Mouse (Mus musculus) limb, embryonic 14.5 days (tissue): ENCODE measurements at regions not wholly inside any gene's neighbourhood (a gene's known extent, or its start where the extent isn't known, plus 50 kb on each side); places are given as distances from the start of the nearest gene placed in this dataset.

Source experiments
- ATAC-seq: fragments of 200-750 bp; cut with Nextera tagmentation; 2 replicates; pipeline ENCODE4 v1.8.0; 2017; ENCODE audit warnings: low read depth, moderate number of reproducible peaks, moderate TSS enrichment; ENCODE audit not compliant: low FRiP score
- DNase-seq: peaks from one replicate; pipeline ENCODE4 v3.0.0-alpha.2; 2015; ENCODE audit warnings: low spot score
- H3K27ac ChIP-seq: fragments of 300-500 bp; sonication (generic); replicated peaks from 2 replicates; pipeline ENCODE4 v1.5.1; 2014; ENCODE audit warnings: low read depth, mild to moderate bottlenecking, low read length, moderate library complexity, mixed read lengths
- H3K27me3 ChIP-seq: fragments of 300-500 bp; sonication (generic); 2 replicates; pipeline ENCODE4 v1.6.1; 2014; ENCODE audit warnings: low read length, mixed read lengths; ENCODE audit not compliant: control insufficient read depth, insufficient read depth
- H3K36me3 ChIP-seq: fragments of 300-500 bp; sonication (generic); 2 replicates; pipeline ENCODE4 v1.6.1; 2014; ENCODE audit warnings: mild to moderate bottlenecking, low read length, moderate library complexity, mixed read lengths; ENCODE audit not compliant: control insufficient read depth, insufficient read depth
- H3K4me1 ChIP-seq: fragments of 300-500 bp; sonication (generic); 2 replicates; pipeline ENCODE4 v1.6.1; 2014; ENCODE audit warnings: antibody characterized with exemption, low read length, mixed read lengths; ENCODE audit not compliant: control insufficient read depth, insufficient read depth
- H3K4me2 ChIP-seq: fragments of 300-500 bp; sonication (generic); replicated peaks from 2 replicates; pipeline ENCODE4 v1.6.1; 2014; ENCODE audit warnings: low read depth, mild to moderate bottlenecking, low read length, moderate library complexity; ENCODE audit not compliant: severe bottlenecking
- H3K4me3 ChIP-seq: fragments of 300-500 bp; sonication (generic); replicated peaks from 2 replicates; pipeline ENCODE4 v1.5.1; 2014; ENCODE audit warnings: low read length
- H3K9ac ChIP-seq: fragments of 300-500 bp; sonication (generic); 2 replicates; pipeline ENCODE4 v1.6.1; 2014; ENCODE audit warnings: mild to moderate bottlenecking, low read depth, low read length, moderate library complexity; ENCODE audit not compliant: severe bottlenecking
- H3K9me3 ChIP-seq: fragments of 300-500 bp; sonication (generic); 2 replicates; pipeline ENCODE4 v1.6.1; 2016; ENCODE audit warnings: low read length; ENCODE audit not compliant: control insufficient read depth
- POLR2A ChIP-seq: fragments of 200-500 bp; IDR thresholded peaks from 2 replicates; pipeline ENCODE4 v1.8.0; 2012; ENCODE audit warnings: inconsistent platforms, mild to moderate bottlenecking, moderate library complexity, borderline replicate concordance; ENCODE audit not compliant: insufficient read depth, insufficient read length; ENCODE audit errors: extremely low read depth
- WGBS: fragments of 180-500 bp; shearing (Covaris S2); extraction: QIAGEN DNeasy Blood & Tissue Kit; methylation state at CpG from one replicate; pipeline ENCODE4 v1.1.7; 2014; 5-methylcytosine and 5-hydroxymethylcytosine counted together

- Histone ChIP-seq H3K4me1 (peaks cover 8% of the 10 kb centered on the region; the same call in 1 of the 2 replicates), H3K9me3 (no peaks in the 10 kb centered on the region), H3K27ac (no peak overlapping the region), H3K4me3 (no peak overlapping the region), H3K27me3 (no peaks in the 10 kb centered on the region), H3K36me3 (no peaks in the 10 kb centered on the region), H3K9ac (no peak overlapping the region), H3K4me2 (no peak overlapping the region)
- TF ChIP-seq POLR2A, result no peak
- no peak for DNase-seq
- no peak for ATAC-seq
- 67% methylated on average over 5 of the region's 5 CpGs for WGBS
Observed at GRCm38 (mm10) chr2:38439973-38440372, 71.5 kb upstream of the Nek6 start.

- peaks cover 4% of the 10 kb centered on the region for H3K4me1 ChIP-seq
- ATAC-seq (no peak), DNase-seq (no peak)
- H3K36me3 ChIP-seq, result no peaks in the 10 kb centered on the region
- no peak overlapping the region for H3K27ac ChIP-seq
- H3K27me3 ChIP-seq, result no peaks in the 10 kb centered on the region
- 61% methylated on average over 6 of the region's 6 CpGs for WGBS
- no peak overlapping the region for H3K4me2 ChIP-seq
- no peak for TF ChIP-seq POLR2A
- H3K4me3 ChIP-seq, result no peak overlapping the region
- no peaks in the 10 kb centered on the region for H3K9me3 ChIP-seq
- no peak overlapping the region for H3K9ac ChIP-seq
Observed at GRCm38 (mm10) chr2:38449092-38449491, 62.4 kb upstream of the Nek6 start.

- Histone ChIP-seq H3K27me3 (no peaks in the 10 kb centered on the region), H3K9me3 (no peaks in the 10 kb centered on the region), H3K4me3 (no peak overlapping the region), H3K9ac (no peak overlapping the region), H3K4me1 (peaks cover 16% of the 10 kb centered on the region), H3K27ac (no peak overlapping the region), H3K36me3 (no peaks in the 10 kb centered on the region), H3K4me2 (no peak overlapping the region)
- DNase-seq (no peak), ATAC-seq (no peak)
- no peak for TF ChIP-seq POLR2A
- 74% methylated on average over 3 of the region's 3 CpGs for WGBS
Observed at GRCm38 (mm10) chr2:38456571-38456970, 54.9 kb upstream of the Nek6 start.

GRCm38 (mm10) chr2:38460367-38460766, 51.1 kb upstream of the Nek6 start:
- no peak for TF ChIP-seq POLR2A
- Histone ChIP-seq H3K9me3 (no peaks in the 10 kb centered on the region), H3K4me2 (no peak overlapping the region), H3K4me3 (no peak overlapping the region), H3K27ac (no peak overlapping the region), H3K36me3 (no peaks in the 10 kb centered on the region), H3K4me1 (peaks cover 16% of the 10 kb centered on the region), H3K9ac (no peak overlapping the region), H3K27me3 (no peaks in the 10 kb centered on the region)
- 76% methylated on average over 2 of the region's 2 CpGs for WGBS
- DNase-seq, result no peak
- 0 out of 2 replicates have a peak, but pooled peaks have one; percentile 4 for ATAC-seq

- no peaks in the 10 kb centered on the region for H3K27me3 ChIP-seq
- DNase-seq (peak; percentile 92), ATAC-seq (peak; percentile 85)
- H3K4me3 ChIP-seq, result no peak overlapping the region
- peaks cover 16% of the 10 kb centered on the region for H3K4me1 ChIP-seq
- no peaks in the 10 kb centered on the region for H3K36me3 ChIP-seq
- WGBS, result 29% methylated on average over 6 of the region's 6 CpGs
- TF ChIP-seq POLR2A, result no peak
- H3K9ac ChIP-seq, result no peak overlapping the region
- no peak overlapping the region for H3K4me2 ChIP-seq
- H3K27ac ChIP-seq, result no peak overlapping the region
- no peaks in the 10 kb centered on the region for H3K9me3 ChIP-seq
Observed at GRCm38 (mm10) chr2:38460825-38461540, 50.5 kb upstream of the Nek6 start.
